ENCODE assay signal across 7 mouse cellular contexts in the genomic region with DNA sequence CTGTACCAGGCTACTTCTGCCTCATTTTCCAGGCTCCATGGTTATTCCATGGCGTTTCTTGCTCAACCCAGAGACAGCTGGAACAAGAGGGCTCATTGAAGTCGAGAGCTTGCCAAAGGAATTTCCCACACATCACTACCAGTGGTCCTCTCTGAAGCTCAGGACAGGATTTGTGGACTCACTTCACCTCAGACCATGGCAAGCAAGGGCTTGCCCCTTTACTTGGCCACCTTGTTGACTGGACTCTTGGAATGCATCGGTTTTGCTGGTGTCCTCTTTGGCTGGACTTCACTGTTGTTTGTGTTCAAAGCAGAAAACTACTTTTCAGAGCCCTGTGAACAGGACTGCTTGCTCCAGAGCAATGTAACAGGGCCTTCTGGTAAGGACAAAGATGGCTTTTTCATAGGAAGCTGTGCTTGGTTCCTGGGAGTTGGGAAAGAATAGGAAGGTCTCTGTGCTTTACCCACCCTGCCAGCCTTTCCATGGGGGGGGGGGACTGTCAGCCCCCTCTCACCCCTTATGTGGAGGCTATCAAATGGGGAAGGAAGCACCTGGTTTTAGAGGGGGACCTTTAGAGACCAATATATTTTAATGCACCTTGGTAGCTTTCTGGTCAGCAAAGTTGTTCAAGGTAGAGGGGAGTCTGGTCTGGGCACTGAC. TPM values are rescaled to one million over a fixed set of nuclear protein-coding genes. Genes with fewer than 3 reads are reported as not detected.
DNase-seq lines count a peak whose midpoint lies in the region; ATAC-seq and TF ChIP-seq lines count a peak whose summit lies in the region.

No protein-coding gene starts in this region.

- H3K9me3 ChIP-seq in heart, embryonic 11.5 days (replicated peaks; ENCODE audit: control insufficient read depth, low read length) = no peaks in the 10 kb centered on the region
- no peaks in the 10 kb centered on the region for H3K9me3 ChIP-seq in liver, embryonic 11.5 days (ENCODE audit: control insufficient read depth, low read length)

- H3K36me3 ChIP-seq in thymus, adult 2 months (ENCODE audit: control insufficient read depth, insufficient read depth, low read length) = no peaks in the 10 kb centered on the region
- peaks cover 3% of the 10 kb centered on the region; the same call in 1 of the 2 replicates for H3K36me3 ChIP-seq in heart, embryonic 11.5 days (ENCODE audit: control insufficient read depth, insufficient read depth, low read length)
- peaks cover 7% of the 10 kb centered on the region for H3K36me3 ChIP-seq in liver, embryonic 11.5 days (ENCODE audit: control insufficient read depth, insufficient read depth, low read length)

- no peak for DNase-seq in thymus, adult 2 months
- no peak for DNase-seq in thymus, postnatal 36 days
- DNase-seq in liver, embryonic 11.5 days (ENCODE audit: low spot score) = no peak
- DNase-seq in adrenal gland, postnatal 10 days = no peak
- no peak for DNase-seq in embryo, embryonic 10 days (ENCODE audit: low spot score)
- no peak for DNase-seq in cerebellum, adult 9-11 months

- H3K27me3 ChIP-seq in thymus, adult 2 months (ENCODE audit: control insufficient read depth, insufficient read depth, low read length) = no peaks in the 10 kb centered on the region
- no peaks in the 10 kb centered on the region for H3K27me3 ChIP-seq in heart, embryonic 11.5 days (ENCODE audit: control insufficient read depth, insufficient read depth, low read length)
- no peaks in the 10 kb centered on the region for H3K27me3 ChIP-seq in liver, embryonic 11.5 days (replicated peaks; ENCODE audit: control insufficient read depth, insufficient read depth, low read length)

- peak overlapping the region; percentile 78 for H3K9ac ChIP-seq in heart, embryonic 11.5 days (ENCODE audit: low read depth, low read length)
- H3K9ac ChIP-seq in liver, embryonic 11.5 days (ENCODE audit: low read depth, low read length) = peak overlapping the region; percentile 77

- peak overlapping the region; percentile 71 for H3K4me2 ChIP-seq in heart, embryonic 11.5 days
- H3K4me2 ChIP-seq in liver, embryonic 11.5 days = peak overlapping the region; percentile 84

- H3K27ac ChIP-seq in thymus, adult 2 months (ENCODE audit: control insufficient read depth, insufficient read depth, low read length) = no peak overlapping the region
- H3K27ac ChIP-seq in heart, embryonic 11.5 days (ENCODE audit: low read depth, low read length) = peak overlapping the region; percentile 91
- H3K27ac ChIP-seq in liver, embryonic 11.5 days (ENCODE audit: low read depth, low read length) = peak overlapping the region; percentile 100

- 10% methylated on average over 3 of the region's 3 CpGs for WGBS in thymus, adult 2 months
- WGBS in heart, embryonic 11.5 days (ENCODE audit: insufficient replicate concordance) = 46% methylated on average over 3 of the region's 3 CpGs
- WGBS in liver, embryonic 11.5 days = 36% methylated on average over 3 of the region's 3 CpGs

- TF ChIP-seq CTCF in thymus, adult 2 months (IDR thresholded peaks at IDR 0.05; ENCODE audit: borderline replicate concordance, control insufficient read depth, extremely low read depth, insufficient read depth, low read length, poor library complexity) = no peak

- ATAC-seq in heart, embryonic 11.5 days (replicated peaks; ENCODE audit: insufficient number of reproducible peaks, low FRiP score, low TSS enrichment) = no peak
- no peak for ATAC-seq in liver, embryonic 11.5 days (replicated peaks; ENCODE audit: low FRiP score)

- H3K4me1 ChIP-seq in thymus, adult 2 months (replicated peaks; ENCODE audit: control insufficient read depth, insufficient read depth, low read length) = peaks cover 16% of the 10 kb centered on the region
- peaks cover 12% of the 10 kb centered on the region for H3K4me1 ChIP-seq in heart, embryonic 11.5 days (ENCODE audit: control insufficient read depth, insufficient read depth, low read length)
- H3K4me1 ChIP-seq in liver, embryonic 11.5 days (replicated peaks; ENCODE audit: control insufficient read depth, insufficient read depth, low read length) = peaks cover 9% of the 10 kb centered on the region

- peak overlapping the region; percentile 73 for H3K4me3 ChIP-seq in thymus, adult 2 months (ENCODE audit: control insufficient read depth, insufficient read depth, low read length)
- peak overlapping the region; percentile 59 for H3K4me3 ChIP-seq in heart, embryonic 11.5 days (ENCODE audit: low read depth, low read length)
- H3K4me3 ChIP-seq in liver, embryonic 11.5 days (ENCODE audit: low read depth, low read length) = peak overlapping the region; percentile 59

- TF ChIP-seq POLR2A in thymus, adult 2 months (IDR thresholded peaks at IDR 0.05; ENCODE audit: control insufficient read depth, extremely low read depth, insufficient read depth, low read length, poor library complexity) = no peak

RNA-seq across cellular contexts. Expression of a gene that starts 1.2 kb away (rescaled TPM):
- polyA plus RNA-seq in thymus, adult 2 months (2012; rRNA removed) = 64.3 and 65.0 TPM in 2 replicates
- 48.2 and 52.5 TPM in 2 replicates for polyA plus RNA-seq in heart, embryonic 11.5 days (2014; fragmentation: Nextera tagmentation; extraction: Ambion mirVana)
- polyA plus RNA-seq in liver, embryonic 11.5 days (2014; fragmentation: Nextera tagmentation; extraction: Ambion mirVana) = 107 and 111 TPM in 2 replicates
- 10 to 100 TPM; 56.3 to 69.7 TPM for total RNA-seq in adrenal gland, postnatal 10 days (2021)

RNA-seq across cellular contexts. Expression of a gene that starts 42.6 kb away (rescaled TPM):
- 3.3 and 5.5 TPM in 2 replicates for polyA plus RNA-seq in thymus, adult 2 months (2012; rRNA removed)
- 0.73 and 1.1 TPM in 2 replicates for polyA plus RNA-seq in heart, embryonic 11.5 days (2014; fragmentation: Nextera tagmentation; extraction: Ambion mirVana)
- polyA plus RNA-seq in liver, embryonic 11.5 days (2014; fragmentation: Nextera tagmentation; extraction: Ambion mirVana) = 67.2 and 96.9 TPM in 2 replicates
- total RNA-seq in adrenal gland, postnatal 10 days (2021) = 10 to 100 TPM in 1 of 2 experiments, 1 to 10 TPM in 1; 5.4 to 14.4 TPM

RNA-seq across cellular contexts. Expression of a gene that starts 50.4 kb away (rescaled TPM):
- polyA plus RNA-seq in thymus, adult 2 months (2012; rRNA removed) = 0.48 and 0.88 TPM in 2 replicates
- 0.24 and 0.37 TPM in 2 replicates for polyA plus RNA-seq in heart, embryonic 11.5 days (2014; fragmentation: Nextera tagmentation; extraction: Ambion mirVana)
- 10.2 and 16.7 TPM in 2 replicates for polyA plus RNA-seq in liver, embryonic 11.5 days (2014; fragmentation: Nextera tagmentation; extraction: Ambion mirVana)
- total RNA-seq in adrenal gland, postnatal 10 days (2021) = under 1 TPM; 0.48 to 0.73 TPM

RNA-seq across cellular contexts. Expression of a gene that starts 51.1 kb away (rescaled TPM):
- polyA plus RNA-seq in thymus, adult 2 months (2012; rRNA removed) = 1.8 and 2.1 TPM in 2 replicates
- polyA plus RNA-seq in heart, embryonic 11.5 days (2014; fragmentation: Nextera tagmentation; extraction: Ambion mirVana) = 0.23 and 1.1 TPM in 2 replicates
- 0.66 and 1.2 TPM in 2 replicates for polyA plus RNA-seq in liver, embryonic 11.5 days (2014; fragmentation: Nextera tagmentation; extraction: Ambion mirVana)
- 1 to 10 TPM; 1.3 to 2.1 TPM for total RNA-seq in adrenal gland, postnatal 10 days (2021)

Comparison
In these comparisons a context has a peak if more than half of its experiments do, and no peak if none do; other contexts are left out.
1. RNA of a gene that starts 42.6 kb away (polyA plus RNA-seq): 67.2 to 96.9 TPM in liver, embryonic 11.5 days; 3.3 to 5.5 TPM in thymus, adult 2 months and 0.73 to 1.1 TPM in heart, embryonic 11.5 days; every median in the first group is over 10 times any median in the second.
2. Peak in every context shown above with its lines, with median percentiles within 50 percentile points of each other: H3K4me3 ChIP-seq.